Mouse (Mus musculus): ENCODE results near the gene Hdhd5.

GRCm38 (mm10) chr6:120473427-120473826, 57.7 kb downstream of the Hdhd5 start:
- no peak for TF ChIP-seq POLR2A (IDR thresholded peaks at IDR 0.05; ENCODE audit: borderline replicate concordance, low read depth, low read length)
- no peak for TF ChIP-seq CTCF (IDR thresholded peaks at IDR 0.05; ENCODE audit: low read depth, low read length)
